Mouse (Mus musculus) skeletal muscle tissue, adult 2 months (tissue): ENCODE measurements at regions not wholly inside any gene's neighbourhood (a gene's known extent, or its start where the extent isn't known, plus 50 kb on each side); places are given as distances from the start of the nearest gene placed in this dataset.

Source experiments
- DNase-seq: peaks from one replicate; pipeline ENCODE4 v3.0.0-alpha.2; 2012; ENCODE audit warnings: low read depth, low spot score

- no peak for DNase-seq
Measured at GRCm38 (mm10) chr10:126646587-126646986, 254.6 kb downstream of the Atp23 start.

DNA sequence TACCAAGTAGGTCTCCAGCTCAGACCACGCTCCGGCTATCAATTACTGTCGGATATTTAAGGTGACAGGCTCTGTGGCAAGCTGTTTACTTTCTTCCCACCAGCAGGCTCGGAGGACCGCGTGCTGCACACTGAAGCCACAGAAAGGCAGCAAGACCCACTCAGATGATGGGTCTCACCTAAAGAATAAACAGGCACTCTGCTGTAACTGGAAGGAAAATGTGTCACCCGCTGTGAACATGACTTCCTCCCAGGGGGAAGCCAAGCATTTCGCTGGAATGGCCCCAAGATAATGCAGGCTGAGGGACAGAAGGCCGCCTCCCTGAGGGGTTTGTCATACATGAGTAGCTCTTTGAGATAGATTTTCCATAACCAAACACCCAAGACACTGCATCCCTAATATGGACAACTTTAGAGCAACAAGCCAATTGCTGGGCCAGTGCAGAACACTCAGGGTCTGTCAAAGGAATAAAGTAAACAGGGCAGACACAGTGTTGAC lies 259.3 kb downstream of the Atp23 start:
- peak; percentile 10 for DNase-seq

DNA sequence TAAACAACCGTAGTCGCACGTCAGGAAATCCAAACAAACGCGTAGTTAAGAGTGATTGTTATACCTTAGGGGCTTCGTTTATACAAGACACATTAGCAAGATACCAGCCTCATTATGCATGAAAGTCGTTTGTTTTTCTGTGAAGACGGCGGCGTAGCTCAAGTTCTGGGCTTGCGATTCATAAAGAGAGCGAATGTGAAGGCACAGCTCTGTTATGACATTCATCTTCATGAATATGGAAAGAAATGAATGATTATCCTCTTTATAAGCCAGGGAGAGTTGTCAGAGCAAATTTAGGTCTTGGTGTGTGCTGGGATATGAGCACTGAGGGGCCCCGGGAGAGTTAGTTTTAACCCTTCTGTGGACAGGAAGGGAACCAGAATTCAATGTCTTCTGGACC lies 266.4 kb downstream of the Atp23 start:
- DNase-seq, result no peak

DNA sequence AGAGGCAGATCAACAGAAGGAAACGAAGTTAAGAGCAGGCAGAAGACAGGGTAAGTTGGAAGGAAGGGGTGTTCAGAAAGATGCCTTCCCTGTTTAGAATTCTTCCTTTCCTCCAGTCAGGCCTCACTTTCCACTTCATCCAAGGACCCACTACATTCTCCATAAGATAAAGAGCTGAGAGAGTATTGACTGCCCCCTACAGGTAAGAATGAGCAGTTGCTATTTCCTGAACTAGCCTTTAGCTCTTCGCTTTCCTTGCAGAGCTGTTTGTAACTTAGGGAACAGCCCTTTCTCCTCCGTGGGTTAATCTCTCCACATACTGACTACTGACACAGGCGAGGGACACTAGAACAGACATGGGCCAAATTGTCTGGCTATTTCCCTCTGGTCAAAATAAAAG lies 273.1 kb downstream of the Atp23 start:
- DNase-seq, result no peak

- no peak for DNase-seq
Measured at GRCm38 (mm10) chr10:126625466-126625865, 275.7 kb downstream of the Atp23 start.

DNA sequence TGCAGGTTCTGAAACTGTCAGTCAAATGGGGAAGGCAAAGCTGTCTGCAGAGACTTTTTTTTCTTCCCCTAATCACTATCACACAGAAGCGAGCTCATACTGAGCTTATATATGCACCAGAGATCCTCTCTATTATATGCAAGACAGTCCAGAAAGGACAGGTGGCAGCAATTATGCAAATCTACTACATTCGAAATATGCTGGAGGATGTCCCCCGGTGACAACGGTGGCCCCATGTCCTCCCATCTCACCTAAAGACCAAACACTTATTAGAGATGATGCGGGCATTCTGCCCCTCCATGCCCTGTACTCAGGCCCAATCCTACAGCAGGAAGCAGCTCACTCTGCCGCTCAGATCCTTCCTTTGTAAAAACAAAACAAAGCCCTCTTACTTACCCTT lies 280.4 kb downstream of the Atp23 start:
- no peak for DNase-seq

- DNase-seq, result no peak
Measured at GRCm38 (mm10) chr10:126619970-126620369, 281.2 kb downstream of the Atp23 start.

DNA sequence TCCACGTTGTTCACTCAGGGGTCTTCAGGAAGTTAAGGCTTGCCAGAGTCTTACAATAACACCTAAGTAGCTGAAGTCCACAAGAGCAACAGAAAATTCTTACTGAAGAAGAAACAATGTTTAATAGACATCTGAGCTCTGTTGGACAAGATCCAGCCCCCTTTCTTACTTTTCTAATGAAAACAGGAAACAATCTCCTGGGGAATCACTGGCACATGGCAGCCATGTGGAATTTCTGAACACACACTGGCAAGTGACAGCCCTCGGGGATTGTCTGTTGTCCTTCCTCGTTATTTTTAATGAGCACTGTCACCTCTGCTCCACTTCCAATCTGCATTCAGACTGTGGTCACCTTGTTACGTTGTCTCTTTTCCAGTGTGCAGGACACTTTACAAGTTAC lies 288.9 kb downstream of the Atp23 start:
- DNase-seq, result no peak

GRCm38 (mm10) chr10:126610506-126610905 lies 290.6 kb downstream of the Atp23 start:
- DNase-seq, result no peak

GRCm38 (mm10) chr10:126599686-126600085 lies 301.5 kb downstream of the Atp23 start:
- DNase-seq, result no peak

GRCm38 (mm10) chr10:126568155-126568554 lies 333.0 kb downstream of the Atp23 start:
- no peak for DNase-seq

DNA sequence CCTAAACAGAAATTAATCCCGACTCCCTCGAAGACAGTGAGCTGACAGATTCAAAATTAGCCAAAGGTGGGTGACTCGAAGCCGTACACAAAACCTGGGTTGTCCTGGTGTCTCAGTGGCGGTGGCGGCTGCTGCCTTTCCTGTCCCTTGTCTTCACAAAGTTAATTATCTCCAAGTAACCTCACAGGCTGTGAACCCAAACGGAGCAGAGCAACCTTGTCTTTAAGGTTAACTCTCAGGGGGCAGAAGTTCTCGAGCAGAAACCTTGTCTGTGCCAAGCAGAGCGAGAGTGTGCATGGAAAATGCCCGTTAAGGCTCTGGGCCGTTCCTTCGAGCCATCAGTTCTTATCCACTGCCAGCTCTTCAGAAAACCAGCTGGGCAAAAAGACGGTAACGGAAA lies 335.8 kb downstream of the Atp23 start:
- DNase-seq, result no peak

- no peak for DNase-seq
Measured at GRCm38 (mm10) chr10:126555080-126555479, 346.1 kb downstream of the Atp23 start.

GRCm38 (mm10) chr10:126531950-126532349 lies 369.2 kb downstream of the Atp23 start:
- DNase-seq, result no peak

DNA sequence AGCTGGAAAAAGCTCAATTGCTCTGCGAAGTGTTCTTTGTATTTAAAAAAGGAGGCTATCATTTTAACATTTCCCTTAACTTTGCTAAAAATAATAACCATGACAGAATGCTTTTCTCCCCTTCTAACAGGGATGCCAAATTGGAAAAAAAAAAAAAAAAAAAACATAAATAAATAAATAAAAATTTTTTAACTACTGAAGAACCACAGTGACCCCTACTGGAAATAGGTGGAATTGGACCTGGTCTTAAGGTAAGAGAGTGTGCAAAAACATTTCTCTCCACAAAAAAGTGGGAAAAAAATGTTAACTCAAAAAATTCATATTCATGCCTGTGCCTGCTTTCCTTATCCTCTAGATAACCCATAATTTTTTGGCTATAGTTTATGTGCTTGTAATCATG lies 369.8 kb downstream of the Atp23 start:
- peak; percentile 18 for DNase-seq

- DNase-seq, result no peak
Measured at GRCm38 (mm10) chr10:126528801-126529200, 372.4 kb downstream of the Atp23 start.

DNA sequence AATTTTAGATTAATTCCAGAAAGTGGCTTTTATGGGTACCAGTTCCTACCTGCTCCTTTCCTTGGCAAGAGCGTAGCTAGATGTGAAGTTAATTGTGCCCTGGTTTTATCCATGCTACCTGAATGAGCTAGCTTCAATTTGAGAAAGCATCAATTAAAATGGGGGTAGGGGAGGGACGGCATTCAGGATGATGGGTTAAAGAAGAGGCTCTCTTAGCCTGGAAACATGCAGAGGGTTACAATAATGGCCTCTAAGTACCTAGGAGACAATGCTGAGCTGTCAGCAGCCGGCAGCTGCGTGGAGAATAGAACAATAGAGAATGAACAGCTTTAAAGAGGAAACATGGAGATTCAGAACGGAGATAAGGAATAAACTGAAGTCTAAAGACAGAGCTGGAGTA lies 375.0 kb downstream of the Atp23 start:
- no peak for DNase-seq

- no peak for DNase-seq
Measured at GRCm38 (mm10) chr10:126521836-126522815, 379.0 kb downstream of the Atp23 start.

DNA sequence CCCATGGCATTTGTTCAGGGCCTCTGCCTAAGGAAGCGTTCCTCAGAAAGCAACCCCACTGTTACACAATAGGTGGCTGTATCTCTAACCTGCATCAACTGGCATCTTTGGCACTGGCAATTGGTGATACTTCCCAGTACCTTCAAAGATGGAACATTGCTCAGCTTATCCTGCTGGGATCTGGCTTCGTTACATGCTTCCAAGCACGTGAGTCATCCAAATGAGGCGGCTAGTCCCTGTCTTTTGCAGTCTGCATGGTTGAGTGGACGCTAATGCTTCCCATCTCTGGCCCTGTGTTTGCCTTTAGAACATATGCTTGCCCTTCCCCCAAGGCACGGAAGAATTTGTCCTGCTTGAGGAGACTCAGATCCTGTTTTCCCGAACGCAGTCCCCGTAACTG lies 380.2 kb downstream of the Atp23 start:
- no peak for DNase-seq

GRCm38 (mm10) chr10:126513185-126513584 lies 388.0 kb downstream of the Atp23 start:
- DNase-seq, result no peak

GRCm38 (mm10) chr10:126511511-126511910 lies 389.6 kb downstream of the Atp23 start:
- DNase-seq, result no peak

- no peak for DNase-seq
Measured at GRCm38 (mm10) chr10:126505988-126506387, 395.2 kb downstream of the Atp23 start.

DNA sequence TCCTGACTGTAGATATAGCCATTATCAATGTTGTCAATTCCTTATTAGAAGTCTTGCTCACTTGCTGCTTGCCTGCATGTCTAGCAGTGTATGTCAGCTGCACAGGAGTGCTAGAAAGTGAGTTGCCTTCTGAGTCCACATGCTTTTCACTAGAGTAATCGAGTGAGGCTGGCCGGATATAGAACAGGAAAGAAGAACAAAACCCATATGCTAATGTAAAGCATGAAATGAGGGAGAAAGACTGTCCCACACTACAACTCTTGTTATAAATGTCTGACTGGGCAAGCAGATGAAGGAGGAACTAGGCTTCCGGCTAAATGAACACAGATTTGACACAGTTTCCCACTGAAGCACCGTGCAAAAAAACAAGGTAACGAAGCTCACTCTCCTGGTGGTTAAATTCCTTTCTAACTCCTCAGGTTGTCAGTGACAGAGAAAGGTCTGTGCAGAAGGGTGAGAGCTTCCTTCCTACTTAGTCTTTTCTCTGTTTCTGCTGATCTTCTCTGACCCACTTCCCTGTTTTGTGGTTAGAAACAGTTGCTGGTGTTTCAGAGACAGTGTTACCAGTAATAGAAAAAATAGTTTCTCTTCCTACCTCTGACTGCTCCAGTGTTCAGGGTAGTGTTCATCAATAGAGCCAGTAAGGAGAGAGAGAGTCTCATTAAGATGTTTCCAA lies 399.0 kb downstream of the Atp23 start:
- DNase-seq, result peak; percentile 32
